Mouse (Mus musculus): ENCODE data around the gene Atf5. TPM values are rescaled to one million over a fixed set of nuclear protein-coding genes. Genes with fewer than 3 reads are reported as not detected.

Atf5 gene
- total RNA-seq, 2 experiments from 2014 or later: 55.2 to 69.3 TPM

DNA sequence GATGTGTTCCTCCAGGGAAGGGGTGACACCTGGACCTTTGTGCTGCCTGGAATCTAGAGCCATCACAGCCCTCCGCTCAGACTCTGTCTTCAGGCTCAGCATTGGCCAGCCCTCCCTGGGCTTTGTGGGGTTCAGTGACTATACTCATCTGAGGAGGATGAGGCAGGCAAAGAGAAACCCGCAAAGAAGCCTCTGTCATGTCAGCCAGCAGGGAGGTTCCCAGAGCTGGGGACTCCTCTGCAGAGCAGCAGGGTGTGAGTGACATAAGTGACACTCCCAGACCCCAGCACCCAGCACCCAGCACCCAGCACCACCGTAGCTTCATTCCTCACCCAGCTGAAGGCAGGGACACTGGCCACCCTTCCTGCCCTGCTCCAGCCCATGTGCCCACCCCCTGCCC is 26.9 kb downstream of the Atf5 start:
- intact Hi-C loops (cut with DNase I): no loop called here
- no peak for DNase-seq

DNA sequence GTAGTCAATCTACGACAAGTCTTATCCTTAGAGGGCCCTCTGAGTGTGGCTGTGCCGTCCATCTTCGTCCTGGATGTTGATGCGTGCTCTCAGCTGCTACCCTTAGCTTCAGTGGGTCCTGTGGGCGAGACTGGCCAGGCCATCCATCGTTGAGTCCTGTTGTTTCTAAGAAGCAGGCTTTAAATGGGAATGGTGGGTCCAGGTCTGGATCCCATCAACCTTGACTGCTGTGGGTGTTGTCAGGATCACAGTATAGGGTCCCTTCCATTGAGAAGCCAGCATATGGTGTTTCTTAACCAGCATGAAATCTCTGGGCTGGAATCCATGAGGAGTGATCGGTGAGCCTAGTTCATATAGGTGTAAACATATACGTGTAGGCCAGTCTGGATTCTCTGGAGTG is 36.4 kb downstream of the Atf5 start:
- intact Hi-C loops (cut with DNase I): no loop called here
- DNase-seq: no peak

DNA sequence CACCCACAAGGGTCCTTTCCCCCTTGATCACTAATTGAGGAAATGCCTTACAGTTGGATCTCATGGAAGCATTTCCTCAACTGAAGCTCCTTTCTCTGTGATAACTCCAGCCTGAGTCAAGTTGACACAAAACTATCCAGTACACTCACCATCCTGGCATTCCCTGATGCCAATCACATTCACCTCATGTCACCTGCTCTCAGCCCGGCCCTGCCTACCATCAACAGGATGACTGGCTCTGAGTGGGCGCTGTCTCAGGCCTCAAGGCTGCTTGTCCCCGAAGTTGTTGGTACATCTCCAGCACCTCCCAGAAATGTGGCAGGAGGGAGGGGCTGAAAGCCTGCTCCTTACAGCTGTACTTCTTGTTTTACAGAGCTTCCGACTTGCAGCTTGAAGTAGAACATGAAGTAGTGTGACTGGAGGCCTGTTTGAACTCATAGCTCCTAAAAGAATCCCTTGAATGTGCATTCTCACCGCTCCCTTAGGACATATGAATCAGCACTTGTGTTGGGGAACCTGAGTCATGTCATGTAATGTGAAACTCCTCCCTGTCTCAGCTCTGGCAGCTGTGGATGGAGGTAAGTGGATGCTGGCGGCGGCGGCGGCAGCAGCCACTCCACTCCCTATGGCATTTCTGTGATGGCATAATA is 39.5 kb downstream of the Atf5 start:
- intact Hi-C loops (cut with DNase I): no loop called here
- no peak for DNase-seq

DNA sequence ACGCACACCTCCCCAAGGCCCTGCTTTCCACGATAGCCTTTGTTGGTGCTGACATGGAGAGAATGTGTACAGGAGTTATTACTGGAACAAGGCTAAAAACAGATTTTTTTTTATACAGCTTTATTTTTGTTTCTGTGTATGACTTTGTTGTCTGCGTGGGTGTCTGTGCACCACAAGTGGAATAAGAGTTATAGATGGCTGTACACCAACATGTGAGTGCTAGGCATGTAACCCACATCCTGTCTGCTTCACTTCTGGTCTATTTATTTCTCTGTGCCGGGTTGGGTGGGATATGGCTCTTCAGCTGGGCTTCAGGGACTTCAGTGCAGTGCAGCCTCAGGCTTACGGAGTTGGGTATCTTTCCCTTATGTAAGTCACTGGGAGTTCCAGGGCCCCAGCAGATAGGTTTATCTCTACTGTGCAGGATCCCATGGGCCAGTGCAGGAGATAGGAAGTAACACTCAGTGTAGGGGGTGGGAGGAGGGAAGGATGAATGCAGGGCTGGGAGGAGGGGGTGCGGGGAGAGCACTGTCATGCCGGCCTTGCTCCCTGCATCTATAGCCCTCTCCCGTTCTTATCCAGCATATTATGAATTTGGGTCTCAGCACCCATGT is 43.8 kb downstream of the Atf5 start:
- intact Hi-C loops (cut with DNase I): no loop called here
- DNase-seq: no peak

DNA sequence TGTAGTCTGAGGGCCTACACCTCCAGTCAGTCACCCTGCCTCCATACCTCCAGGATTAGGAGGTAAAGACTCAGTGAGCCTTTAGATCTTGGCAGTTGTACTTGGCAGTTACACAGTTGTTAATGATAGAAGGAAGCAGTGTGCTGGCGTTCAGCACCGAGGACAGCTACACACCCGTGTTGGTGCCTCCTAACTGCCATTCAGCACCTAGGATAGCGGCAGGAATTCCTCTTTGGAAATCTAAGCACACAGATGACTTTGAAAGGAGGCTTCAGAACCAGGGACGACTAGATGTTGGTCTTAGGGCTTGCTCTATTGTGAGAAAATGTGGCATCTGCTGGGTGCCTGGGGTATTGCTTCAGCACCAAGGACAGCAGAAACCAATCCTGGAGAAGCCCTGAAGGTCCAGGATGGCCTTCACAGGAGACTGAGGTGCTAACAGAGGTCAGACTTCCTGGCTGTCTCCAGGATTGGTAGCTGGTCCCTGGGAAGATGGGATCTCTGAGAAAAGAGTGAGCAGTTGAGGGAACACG is 46.3 kb downstream of the Atf5 start:
- intact Hi-C loops (cut with DNase I): no loop called here

DNA sequence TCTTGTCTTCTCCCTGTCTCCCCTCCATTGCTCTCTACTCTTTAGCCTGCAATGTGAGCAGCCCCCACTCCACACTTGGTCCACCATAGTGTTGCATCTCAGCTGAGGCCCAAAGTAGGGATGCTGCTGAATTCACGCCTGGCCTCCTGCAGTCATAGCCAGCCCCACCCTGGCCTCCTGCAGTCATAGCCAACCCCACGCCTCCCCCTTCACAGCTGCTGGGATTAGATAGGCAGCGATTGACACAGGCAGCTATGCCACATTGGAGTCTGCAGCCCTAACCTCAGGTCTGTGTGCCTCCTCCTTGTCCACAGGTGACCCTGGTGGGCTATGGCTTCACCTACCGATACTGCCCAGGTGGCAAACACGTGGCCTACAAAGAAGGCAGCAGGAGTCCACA is 48.3 kb downstream of the Atf5 start:
- intact Hi-C loops (cut with DNase I): no loop called here
- DNase-seq: no peak

More for the DNA sequence above, 46.3 kb downstream of the Atf5 start:
- peak; percentile 27 to 41 for DNase-seq

Small RNAs within 50 kb of the gene (microRNA-seq; reads per million reads assigned to microRNA genes)
- gene Mir707: 0 reads per million in 2 experiments

Other genes starting within 250 kb of the Atf5 start
- gene Napsa, start 244.3 kb downstream of the Atf5 start, total RNA-seq (2021): under 1 TPM; 0.30 to 0.54 TPM
- 1 to 10 TPM; 5.3 to 5.7 TPM for gene Kcnc3, start 226.0 kb downstream of the Atf5 start, total RNA-seq (2021)
- 10 to 100 TPM; 22.5 to 29.7 TPM for gene Myh14, start 145.8 kb downstream of the Atf5 start, total RNA-seq (2021)
- gene Izumo2, start 107.9 kb downstream of the Atf5 start, total RNA-seq (2021): not detected
- gene Vrk3, start 68.2 kb downstream of the Atf5 start, total RNA-seq (2021): 10 to 100 TPM; 16.1 to 18.6 TPM
- gene Zfp473, start 65.6 kb downstream of the Atf5 start, total RNA-seq (2021): not detected
- 10 to 100 TPM; 19.6 to 20.0 TPM for gene Nup62, start 570 bp downstream of the Atf5 start, total RNA-seq (2021)
- 1 to 10 TPM; 1.0 to 6.4 TPM for gene Il4i1, start 271 bp downstream of the Atf5 start, total RNA-seq (2021)
- 100 to 1,000 TPM; 111 to 122 TPM for gene Akt1s1, start 32.3 kb upstream of the Atf5 start, total RNA-seq (2021)
- 10 to 100 TPM; 42.4 to 53.4 TPM for gene Tbc1d17, start 32.4 kb upstream of the Atf5 start, total RNA-seq (2021)
- gene Pnkp, start 40.5 kb upstream of the Atf5 start, total RNA-seq (2021): 10 to 100 TPM; 14.9 to 18.7 TPM
- 100 to 1,000 TPM; 129 to 153 TPM for gene Ptov1, start 53.1 kb upstream of the Atf5 start, total RNA-seq (2021)
- 10 to 100 TPM; 54.0 to 57.5 TPM for gene Med25, start 76.1 kb upstream of the Atf5 start, total RNA-seq (2021)
- 10 to 100 TPM; 17.3 to 18.1 TPM for gene Fuz, start 79.4 kb upstream of the Atf5 start, total RNA-seq (2021)
- gene Ap2a1, start 112.8 kb upstream of the Atf5 start, total RNA-seq (2021): 10 to 100 TPM; 55.0 to 56.3 TPM
- gene Tsks, start 126.5 kb upstream of the Atf5 start, total RNA-seq (2021): not detected
- 1 to 10 TPM; 1.2 to 1.8 TPM for gene Cpt1c, start 158.2 kb upstream of the Atf5 start, total RNA-seq (2021)
- gene Prmt1, start 169.9 kb upstream of the Atf5 start, total RNA-seq (2021): 100 to 1,000 TPM; 105 to 123 TPM
- 10 to 100 TPM; 18.3 to 20.3 TPM for gene Irf3, start 181.0 kb upstream of the Atf5 start, total RNA-seq (2021)
- gene Bcl2l12, start 182.1 kb upstream of the Atf5 start, total RNA-seq (2021): 1 to 10 TPM; 8.0 to 8.9 TPM
- gene Scaf1, start 199.7 kb upstream of the Atf5 start, total RNA-seq (2021): 10 to 100 TPM; 36.9 to 40.2 TPM
- 10 to 100 TPM; 20.6 to 21.8 TPM for gene Rras, start 201.3 kb upstream of the Atf5 start, total RNA-seq (2021)
- gene Prr12, start 236.2 kb upstream of the Atf5 start, total RNA-seq (2021): 10 to 100 TPM; 11.3 to 14.1 TPM
- 10 to 100 TPM; 29.0 to 30.8 TPM for gene Nosip, start 245.8 kb upstream of the Atf5 start, total RNA-seq (2021)
- gene Prrg2, start 246.0 kb upstream of the Atf5 start, total RNA-seq (2021): 1 to 10 TPM; 8.0 to 8.8 TPM

Data from gastrocnemius, postnatal 36 days (tissue).